Mouse (Mus musculus) thymus, adult 2 months (tissue): ENCODE results near the gene Enkd1. TPM values are rescaled to one million over a fixed set of nuclear protein-coding genes. Genes with fewer than 3 reads are reported as not detected.

Experiments used
- DNase-seq: peaks from one replicate; pipeline ENCODE4 v3.0.0; 2021
- H3K27ac ChIP-seq: fragments of 200-500 bp; 2 replicates; pipeline ENCODE4 v1.5.1; 2012; ENCODE audit warnings: low read length, control low read depth; ENCODE audit not compliant: control insufficient read depth, insufficient read depth
- H3K27me3 ChIP-seq: fragments of 200-500 bp; 2 replicates; pipeline ENCODE4 v1.6.1; 2012; ENCODE audit warnings: mild to moderate bottlenecking, low read length, moderate library complexity, mixed read lengths; ENCODE audit not compliant: control insufficient read depth, insufficient read depth
- H3K36me3 ChIP-seq: fragments of 200-500 bp; 2 replicates; pipeline ENCODE4 v1.6.1; 2012; ENCODE audit warnings: mild to moderate bottlenecking, low read length, moderate library complexity; ENCODE audit not compliant: control insufficient read depth, insufficient read depth
- H3K4me1 ChIP-seq: fragments of 200-500 bp; replicated peaks from 2 replicates; pipeline ENCODE4 v1.6.1; 2012; ENCODE audit warnings: low read length; ENCODE audit not compliant: control insufficient read depth, insufficient read depth
- H3K4me3 ChIP-seq: fragments of 200-500 bp; 2 replicates; pipeline ENCODE4 v1.5.1; 2012; ENCODE audit warnings: mild to moderate bottlenecking, low read length, control low read depth, moderate library complexity; ENCODE audit not compliant: control insufficient read depth, insufficient read depth
- CTCF ChIP-seq: fragments of 200-500 bp; IDR thresholded peaks from 2 replicates; pipeline ENCODE4 v1.5.1; 2012; ENCODE audit warnings: mild to moderate bottlenecking, control low read depth, low read length, moderate library complexity, borderline replicate concordance; ENCODE audit not compliant: control insufficient read depth, poor library complexity, insufficient read depth; ENCODE audit errors: extremely low read depth
- POLR2A ChIP-seq: fragments of 200-500 bp; IDR thresholded peaks from 2 replicates; pipeline ENCODE4 v1.6.1; 2012; ENCODE audit warnings: mild to moderate bottlenecking, low read length, control low read depth, moderate library complexity; ENCODE audit not compliant: control insufficient read depth, poor library complexity, insufficient read depth; ENCODE audit errors: extremely low read depth
- WGBS: fragments of 180-500 bp; shearing (Covaris S2); methylation state at CpG from one replicate; pipeline ENCODE4 v1.1.7; 2018; 5-methylcytosine and 5-hydroxymethylcytosine counted together
- polyA plus RNA-seq: library from polyadenylated mRNA; depleted of rRNA; stranded (reverse); fragments of >200 nt; gene quantifications from 2 replicates; pipeline ENCODE4 v1.2.3, GENCODE M21; 2012

Gene Enkd1
- polyA plus RNA-seq, 1 experiment: 46.7 TPM

DNA sequence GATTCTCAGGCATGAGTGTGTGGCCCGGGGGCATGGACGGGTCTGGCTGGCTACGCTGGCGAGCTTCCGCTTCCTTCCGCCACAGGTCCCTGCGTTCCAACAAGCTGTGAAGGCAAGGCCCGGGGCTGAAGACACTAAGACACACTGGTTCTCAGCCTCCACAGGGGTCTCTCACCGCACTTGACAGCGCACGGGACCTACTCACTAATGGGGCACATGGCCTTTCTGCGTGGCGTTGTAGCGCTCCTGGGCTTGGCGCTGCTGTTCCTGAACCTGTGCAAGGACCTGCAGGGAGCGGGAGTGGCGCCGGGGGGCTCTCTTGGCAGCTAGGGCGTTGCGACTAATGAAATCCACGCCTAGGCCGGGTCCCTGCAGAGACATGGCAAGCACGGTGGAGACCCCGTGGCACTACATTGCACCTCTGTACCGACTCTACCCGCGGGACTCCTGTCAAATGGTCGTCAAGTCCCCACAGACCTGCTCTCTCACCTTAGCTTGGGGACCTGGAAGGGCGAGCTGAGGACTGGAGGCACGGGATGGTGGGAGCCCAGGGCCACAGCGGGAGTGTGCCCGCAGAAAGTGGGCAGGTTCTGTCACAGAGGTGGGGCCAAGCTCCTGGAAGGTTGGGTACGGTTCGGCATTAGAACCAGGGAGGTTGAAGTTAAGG, 3.7 kb downstream of the Enkd1 start:
- WGBS: 98% methylated on average over 34 of the region's 34 CpGs
- H3K4me3 ChIP-seq: no peak overlapping the region
- TF ChIP-seq POLR2A: no peak
- no peak for TF ChIP-seq CTCF
- H3K4me1 ChIP-seq: peaks cover 29% of the 10 kb centered on the region
- no peaks in the 10 kb centered on the region for H3K27me3 ChIP-seq
- DNase-seq: no peak
- no peak overlapping the region for H3K27ac ChIP-seq
- no peaks in the 10 kb centered on the region; the same call in 1 of the 2 replicates for H3K36me3 ChIP-seq

DNA sequence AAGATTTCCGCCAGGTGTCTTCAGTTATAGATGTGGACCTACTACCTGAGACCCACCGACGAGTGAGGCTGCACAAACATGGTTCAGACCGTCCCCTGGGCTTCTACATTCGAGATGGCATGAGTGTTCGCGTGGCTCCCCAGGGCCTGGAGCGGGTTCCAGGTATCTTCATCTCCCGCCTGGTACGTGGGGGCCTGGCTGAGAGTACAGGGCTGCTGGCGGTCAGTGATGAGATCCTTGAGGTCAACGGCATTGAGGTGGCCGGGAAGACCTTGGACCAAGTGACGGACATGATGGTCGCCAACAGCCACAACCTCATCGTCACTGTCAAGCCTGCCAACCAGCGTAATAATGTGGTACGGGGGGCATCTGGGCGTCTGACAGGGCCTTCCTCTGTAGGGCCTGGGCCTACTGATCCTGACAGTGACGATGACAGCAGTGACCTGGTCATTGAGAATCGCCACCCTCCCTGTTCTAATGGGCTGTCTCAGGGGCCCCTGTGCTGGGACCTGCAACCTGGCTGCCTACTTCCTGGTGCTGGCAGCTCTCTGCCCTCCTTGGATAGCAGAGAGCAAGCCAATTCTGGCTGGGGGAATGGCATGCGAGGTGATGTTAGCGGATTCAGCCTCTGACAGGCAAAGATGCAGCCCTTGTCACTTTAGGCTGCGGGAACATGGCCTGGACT, 5.1 kb downstream of the Enkd1 start:
- Histone ChIP-seq H3K4me3 (no peak overlapping the region), H3K27ac (no peak overlapping the region)

GRCm38 (mm10) chr8:105702001-105702401, 6.0 kb downstream of the Enkd1 start:
- Histone ChIP-seq H3K27me3 (no peaks in the 10 kb centered on the region), H3K4me3 (peak overlapping the region; percentile 49), H3K36me3 (peaks cover 13% of the 10 kb centered on the region), H3K4me1 (peaks cover 24% of the 10 kb centered on the region), H3K27ac (0 out of 2 replicates have a peak overlapping the region, but pooled peaks have one; percentile 6)
- WGBS: 90% methylated on average over 18 of the region's 18 CpGs
- DNase-seq: no peak
- no peak for TF ChIP-seq POLR2A
- TF ChIP-seq CTCF: no peak

More for the DNA sequence above, 5.1 kb downstream of the Enkd1 start:
- H3K27me3 ChIP-seq: no peaks in the 10 kb centered on the region
- peaks cover 29% of the 10 kb centered on the region for H3K4me1 ChIP-seq
- peaks cover 4% of the 10 kb centered on the region; the same call in 1 of the 2 replicates for H3K36me3 ChIP-seq
- no peak for DNase-seq
- WGBS: 96% methylated on average over 24 of the region's 24 CpGs
- TF ChIP-seq CTCF (no peak), POLR2A (no peak)

GRCm38 (mm10) chr8:105700966-105701824, 6.8 kb downstream of the Enkd1 start, which contains the start of the genes Acd and Pard6a:
Acd (minus strand) TSS chr8:105701102.
Pard6a (plus strand) TSS chr8:105701148.
- Histone ChIP-seq H3K4me1 (peaks cover 20% of the 10 kb centered on the region), H3K4me3 (peak within 1 kb of the TSS; percentile 88), H3K36me3 (peaks cover 21% of the 10 kb centered on the region), H3K27me3 (no peaks in the 10 kb centered on the region), H3K27ac (peak within 1 kb of the TSS; percentile 89)
- WGBS: under 1% methylated on average over 60 of the region's 60 CpGs
- TF ChIP-seq CTCF (peak; percentile 19; the same call in 1 of the 2 replicates), POLR2A (0 out of 2 replicates have a peak, but pooled peaks have one; percentile 32)
- peak; percentile 97 for DNase-seq

GRCm38 (mm10) chr8:105700566-105700965, 7.4 kb downstream of the Enkd1 start:
- H3K27ac ChIP-seq: peak overlapping the region; percentile 1; the same call in 1 of the 2 replicates
- H3K36me3 ChIP-seq: peaks cover 28% of the 10 kb centered on the region
- H3K4me1 ChIP-seq: peaks cover 20% of the 10 kb centered on the region
- under 1% methylated on average over 21 of the region's 21 CpGs for WGBS
- no peak; the same call in 1 of the 2 replicates for TF ChIP-seq CTCF
- no peak for TF ChIP-seq POLR2A
- DNase-seq: no peak
- H3K27me3 ChIP-seq: no peaks in the 10 kb centered on the region
- H3K4me3 ChIP-seq: peak overlapping the region; percentile 88

DNA sequence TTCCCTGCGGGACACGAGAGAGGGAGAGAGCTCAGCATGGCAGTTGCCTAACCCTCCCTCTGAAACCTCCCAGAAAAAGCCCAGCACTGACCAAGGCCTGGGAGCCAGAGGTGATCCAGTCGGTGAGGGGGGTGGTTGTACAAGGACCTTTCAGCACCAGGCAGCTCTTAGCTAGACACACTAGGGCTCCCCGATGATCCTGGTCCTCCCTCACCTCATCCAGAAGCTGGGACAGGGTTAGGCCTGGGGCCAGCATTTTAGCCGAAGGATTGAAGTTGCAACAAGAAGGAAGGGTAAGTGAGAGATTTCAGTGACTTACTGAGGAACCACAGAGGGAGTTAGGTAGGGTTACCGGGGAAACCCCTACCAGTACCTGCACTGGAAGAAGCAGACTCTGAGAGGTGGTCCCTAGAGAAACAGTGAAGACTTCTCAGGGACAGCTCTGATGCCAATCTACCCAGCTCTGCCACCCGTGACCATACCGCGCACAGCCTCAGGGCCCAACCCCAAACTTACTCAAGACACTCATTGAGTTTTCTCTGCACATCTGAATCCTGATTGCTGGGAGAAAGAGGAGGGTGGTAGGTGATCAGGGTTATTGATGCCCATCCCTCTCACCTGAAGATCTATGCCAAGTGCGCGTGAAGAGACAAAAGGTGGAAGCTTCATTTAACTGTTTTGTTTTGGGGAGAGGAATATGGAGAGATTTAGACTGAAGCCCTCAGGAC, 8.4 kb downstream of the Enkd1 start:
- H3K4me1 ChIP-seq: peaks cover 20% of the 10 kb centered on the region
- H3K36me3 ChIP-seq: peaks cover 37% of the 10 kb centered on the region
- no peak for DNase-seq
- no peaks in the 10 kb centered on the region for H3K27me3 ChIP-seq
- 94% methylated on average over 11 of the region's 11 CpGs for WGBS
- peak overlapping the region; percentile 88; the same call in 1 of the 2 replicates for H3K4me3 ChIP-seq
- no peak overlapping the region for H3K27ac ChIP-seq
- TF ChIP-seq CTCF (no peak), POLR2A (no peak)
